In the genomic region with DNA sequence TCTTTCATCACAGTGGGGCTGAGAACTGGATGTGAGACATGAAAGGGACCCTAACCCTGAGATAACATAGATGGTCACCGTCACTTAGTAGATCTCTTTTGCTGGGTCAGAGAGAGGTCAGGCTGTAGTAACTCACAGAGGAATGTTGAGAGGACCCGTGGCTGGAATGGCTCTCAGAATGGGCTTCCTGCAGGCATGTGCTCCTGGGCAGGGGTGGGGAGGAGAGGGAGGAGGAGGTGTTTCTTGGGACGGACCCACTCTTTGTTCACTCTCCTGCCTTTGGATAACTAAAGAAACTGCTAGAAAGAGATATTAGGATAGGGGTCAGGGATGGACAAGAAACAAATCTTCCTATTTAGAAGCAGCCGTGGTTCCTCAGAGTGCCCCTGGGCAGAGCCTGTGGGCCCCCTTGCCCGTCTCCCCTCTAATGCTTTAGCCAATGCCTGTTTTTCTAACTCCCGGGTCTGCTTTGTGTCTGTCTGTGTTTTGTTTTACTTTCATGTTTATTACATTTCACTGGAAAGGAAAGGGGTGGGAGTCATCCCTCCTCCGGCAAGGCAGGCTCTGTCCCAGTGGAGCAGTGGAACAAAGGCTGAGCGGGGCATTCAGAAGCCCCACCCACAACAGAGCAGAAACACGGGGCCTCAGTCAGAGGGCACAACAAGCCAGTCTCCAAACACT, we compare ENCODE assay signal across 8 mouse cellular contexts. TPM values are rescaled to one million over a fixed set of nuclear protein-coding genes. Genes with fewer than 3 reads are reported as not detected.
DNase-seq lines count a peak whose midpoint lies in the region; ATAC-seq lines count a peak whose summit lies in the region.

No protein-coding gene starts in this region.

- DNase-seq in lung, postnatal 36 days: peak; percentile 83
- DNase-seq in right cerebral cortex, postnatal 4 days: no peak
- no peak for DNase-seq in thymus, postnatal 10 days (ENCODE audit: low spot score in 2 of 2)
- no peak for DNase-seq in layer of hippocampus, adult 18-20 months (ENCODE audit: low spot score in 2 of 2)

- peak overlapping the region; percentile 62 for H3K4me3 ChIP-seq in megakaryocyte, embryonic 14.5 days (replicated peaks)
- H3K4me3 ChIP-seq in heart, embryonic 13.5 days: peak overlapping the region; percentile 32
- H3K4me3 ChIP-seq in kidney, embryonic 14.5 days (ENCODE audit: low read length): no peak overlapping the region

- ATAC-seq in megakaryocyte, adult 5-6 weeks (ENCODE audit: poor library complexity, severe bottlenecking): no peak
- ATAC-seq in heart, embryonic 13.5 days (ENCODE audit: extremely low read depth, insufficient number of reproducible peaks, low FRiP score, low TSS enrichment): peak; percentile 73; the same call in 1 of the 2 replicates
- peak; percentile 87 for ATAC-seq in kidney, embryonic 14.5 days (ENCODE audit: low FRiP score, low TSS enrichment)

- peak overlapping the region; percentile 66 for H3K4me2 ChIP-seq in heart, embryonic 13.5 days
- H3K4me2 ChIP-seq in kidney, embryonic 14.5 days (replicated peaks; ENCODE audit: low read depth, low read length): peak overlapping the region; percentile 11

- peaks cover 3% of the 10 kb centered on the region for H3K36me3 ChIP-seq in megakaryocyte, embryonic 14.5 days (replicated peaks; ENCODE audit: low read length)
- H3K36me3 ChIP-seq in heart, embryonic 13.5 days: no peaks in the 10 kb centered on the region
- no peaks in the 10 kb centered on the region for H3K36me3 ChIP-seq in kidney, embryonic 14.5 days (ENCODE audit: control insufficient read depth, insufficient read depth, low read length)

- WGBS in heart, embryonic 13.5 days: 7% methylated on average over 9 of the region's 9 CpGs
- 6% methylated on average over 9 of the region's 9 CpGs for WGBS in kidney, embryonic 14.5 days

- peak overlapping the region; percentile 95 for H3K27ac ChIP-seq in heart, embryonic 13.5 days (replicated peaks)
- H3K27ac ChIP-seq in kidney, embryonic 14.5 days (ENCODE audit: low read depth, low read length): peak overlapping the region; percentile 66

- H3K4me1 ChIP-seq in megakaryocyte, embryonic 14.5 days: peaks cover 63% of the 10 kb centered on the region
- H3K4me1 ChIP-seq in heart, embryonic 13.5 days: peaks cover 84% of the 10 kb centered on the region
- peaks cover 13% of the 10 kb centered on the region; the same call in 1 of the 2 replicates for H3K4me1 ChIP-seq in kidney, embryonic 14.5 days (ENCODE audit: control insufficient read depth, insufficient read depth, low read length)

- H3K9me3 ChIP-seq in megakaryocyte, embryonic 14.5 days: 0 out of 2 replicates have a peak, but pooled peaks cover 4% of the 10 kb centered on the region
- H3K9me3 ChIP-seq in heart, embryonic 13.5 days: no peaks in the 10 kb centered on the region
- no peaks in the 10 kb centered on the region for H3K9me3 ChIP-seq in kidney, embryonic 14.5 days (ENCODE audit: control insufficient read depth, low read length)

- peak overlapping the region; percentile 74 for H3K9ac ChIP-seq in heart, embryonic 13.5 days
- H3K9ac ChIP-seq in kidney, embryonic 14.5 days (ENCODE audit: low read depth, low read length): peak overlapping the region; percentile 19; the same call in 1 of the 2 replicates

- H3K27me3 ChIP-seq in megakaryocyte, embryonic 14.5 days (replicated peaks): no peaks in the 10 kb centered on the region
- H3K27me3 ChIP-seq in heart, embryonic 13.5 days (replicated peaks): no peaks in the 10 kb centered on the region
- H3K27me3 ChIP-seq in kidney, embryonic 14.5 days (ENCODE audit: control insufficient read depth, insufficient read depth, low read length): no peaks in the 10 kb centered on the region

RNA-seq across cellular contexts. Expression of a gene that starts 58.9 kb away (rescaled TPM):
- 55.5 and 57.6 TPM in 2 replicates for polyA plus RNA-seq in megakaryocyte, embryonic 14.5 days (2012; ENCODE audit: insufficient read depth, low replicate concordance)
- 333 and 372 TPM in 2 replicates for total RNA-seq in megakaryocyte, adult 5-6 weeks (2015)
- total RNA-seq in megakaryocyte, adult 5-6 weeks (2017): 428 and 451 TPM in 2 replicates
- polyA plus RNA-seq in heart, embryonic 13.5 days (2015; fragmentation: Nextera tagmentation; extraction: Ambion mirVana): 21.2 and 22.6 TPM in 2 replicates
- 24.6 and 25.0 TPM in 2 replicates for polyA plus RNA-seq in kidney, embryonic 14.5 days (2014; fragmentation: Nextera tagmentation; extraction: Ambion mirVana)
- total RNA-seq in layer of hippocampus, adult 18-20 months (2021): 10 to 100 TPM; 74.6 to 79.3 TPM
